Mouse (Mus musculus): ENCODE results near the gene Wfdc16. TPM values are rescaled to one million over a fixed set of nuclear protein-coding genes. Genes with fewer than 3 reads are reported as not detected.

Wfdc16 gene
- polyA plus RNA-seq (2016; fragmentation: Nextera tagmentation; extraction: Ambion mirVana) = not detected in 2 replicates

DNA sequence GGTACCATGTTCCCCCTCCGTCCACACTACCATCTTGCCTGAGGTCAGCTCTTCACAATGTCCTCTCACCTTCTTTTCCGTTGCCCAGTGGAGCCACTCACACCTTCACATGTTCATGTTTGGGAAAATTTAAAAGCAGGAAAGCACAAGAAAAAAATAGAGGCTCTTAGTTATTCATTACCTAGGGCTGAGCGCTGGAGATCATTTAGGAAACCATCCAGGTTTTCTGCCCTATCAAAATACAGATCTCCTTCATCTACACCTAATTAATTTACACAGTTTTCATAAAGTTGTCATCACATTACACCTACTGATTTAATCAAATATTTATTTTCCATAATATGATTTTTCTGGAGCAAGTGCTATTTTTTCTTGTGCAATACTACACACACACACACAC lies at the start of gene Wfdc16:
Gene Wfdc16, minus strand, starts transcription at position 101 of the 400 bp plus-strand sequence.
- H3K27me3 ChIP-seq = no peaks in the 10 kb centered on the region
- 81% methylated on average over 3 of the region's 3 CpGs for WGBS
- no peak for ATAC-seq (ENCODE audit: low FRiP score)

DNA sequence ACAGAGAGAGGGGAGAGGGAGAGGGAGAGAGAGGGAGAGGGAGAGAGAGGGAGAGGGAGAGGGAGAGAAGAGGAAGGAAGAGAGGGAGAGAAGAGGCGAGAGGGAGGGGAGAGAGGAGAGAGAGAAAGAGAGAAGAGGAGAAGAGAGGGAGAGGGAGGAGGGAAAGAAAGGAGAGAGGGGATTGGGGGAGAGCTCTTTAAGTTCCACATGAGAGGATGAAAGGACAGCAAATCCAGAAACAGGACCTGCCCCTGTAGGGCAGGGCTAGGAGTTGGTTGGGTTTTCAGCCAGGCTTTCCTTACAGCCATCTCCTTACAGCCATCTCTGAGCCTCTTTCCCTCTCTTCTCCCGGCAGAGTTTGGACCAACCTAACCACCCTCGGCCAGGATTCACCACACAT lies 46.2 kb upstream of the Wfdc16 start, which contains the start of gene Wfdc13:
Gene Wfdc13, plus strand, starts transcription at position 301 of the 400 bp plus-strand sequence.
- Histone ChIP-seq H3K4me2 (no peak within 1 kb of the TSS), H3K27ac (no peak within 1 kb of the TSS), H3K4me3 (replicated peaks) (no peak within 1 kb of the TSS), H3K4me1 (no peaks in the 10 kb centered on the region), H3K27me3 (0 out of 2 replicates have a peak, but pooled peaks cover 4% of the 10 kb centered on the region), H3K9me3 (no peaks in the 10 kb centered on the region), H3K36me3 (replicated peaks) (no peaks in the 10 kb centered on the region), H3K9ac (no peak within 1 kb of the TSS)
- ATAC-seq (ENCODE audit: low FRiP score) = no peak
- WGBS = 84% methylated on average over 3 of the region's 3 CpGs

More for the DNA sequence above, at the start of gene Wfdc16:
- H3K4me3 ChIP-seq (replicated peaks) = no peak within 1 kb of the TSS
- no peaks in the 10 kb centered on the region for H3K36me3 ChIP-seq (replicated peaks)
- H3K9ac ChIP-seq = no peak within 1 kb of the TSS
- no peaks in the 10 kb centered on the region for H3K9me3 ChIP-seq
- H3K4me2 ChIP-seq = no peak within 1 kb of the TSS
- H3K4me1 ChIP-seq = no peaks in the 10 kb centered on the region
- H3K27ac ChIP-seq = no peak within 1 kb of the TSS

DNA sequence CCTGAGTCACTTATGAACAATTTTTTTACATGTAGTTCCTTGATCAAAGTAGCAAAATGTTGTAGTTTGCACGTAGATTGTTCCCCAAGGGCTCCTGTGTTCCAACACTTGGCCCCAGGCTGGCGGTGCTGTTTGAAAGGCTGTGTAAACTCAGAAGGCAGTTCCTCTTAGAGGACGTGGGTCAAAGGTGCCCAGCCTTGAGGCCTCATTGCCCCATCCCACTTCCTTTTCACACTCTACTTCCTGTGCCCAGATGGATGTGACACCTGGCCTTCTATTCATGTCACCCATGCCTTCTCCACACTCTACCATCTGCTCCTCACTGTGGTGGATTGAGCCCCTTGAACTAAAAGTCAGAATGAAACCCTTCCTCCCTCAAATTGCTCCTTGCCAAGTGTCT lies 41.3 kb upstream of the Wfdc16 start:
- H3K27ac ChIP-seq = no peak overlapping the region
- H3K9ac ChIP-seq = no peak overlapping the region
- 0 out of 2 replicates have a peak, but pooled peaks cover 3% of the 10 kb centered on the region for H3K9me3 ChIP-seq
- no peaks in the 10 kb centered on the region for H3K27me3 ChIP-seq
- WGBS = 71% methylated on average over 3 of the region's 3 CpGs
- no peak overlapping the region for H3K4me3 ChIP-seq (replicated peaks)
- H3K36me3 ChIP-seq (replicated peaks) = no peaks in the 10 kb centered on the region
- no peak overlapping the region for H3K4me2 ChIP-seq
- no peak for ATAC-seq (ENCODE audit: low FRiP score)
- peaks cover 6% of the 10 kb centered on the region; the same call in 1 of the 2 replicates for H3K4me1 ChIP-seq

DNA sequence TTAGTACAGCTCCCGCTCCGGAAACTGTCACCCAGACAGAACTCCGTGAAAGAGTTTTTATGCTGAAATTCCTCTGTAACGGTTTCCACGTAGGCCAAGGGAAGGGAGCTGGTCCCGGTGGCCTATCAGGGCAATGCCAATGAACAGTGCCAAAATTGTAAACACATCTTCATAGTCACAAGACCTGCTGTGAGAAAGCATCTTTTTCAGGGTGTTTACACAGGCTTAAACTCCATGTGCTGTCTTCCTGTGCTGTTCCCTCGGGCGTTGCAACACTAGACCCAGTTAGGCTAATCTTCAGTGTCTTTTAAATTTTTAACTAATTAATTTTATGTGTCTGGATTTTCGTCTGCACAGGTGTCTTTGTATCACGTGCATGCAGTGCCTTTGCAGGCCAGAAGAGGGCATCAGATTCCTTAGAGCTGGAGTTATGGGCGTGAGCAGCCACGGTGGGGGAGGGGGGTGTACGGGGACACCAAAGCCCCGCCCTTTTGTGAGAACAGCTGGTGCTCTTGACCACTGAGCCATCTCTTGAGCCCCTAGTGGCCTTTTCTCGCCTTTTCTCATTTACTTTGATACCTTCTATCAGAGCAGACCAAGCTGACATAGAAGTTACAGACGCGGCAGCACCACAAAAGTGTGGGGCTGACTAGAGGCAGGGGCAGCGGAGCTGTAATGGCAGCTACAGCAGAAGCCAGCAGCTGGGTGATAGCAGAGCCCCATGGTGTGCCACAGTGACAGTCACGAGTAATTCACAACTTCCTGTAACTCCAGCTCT lies 40.4 kb upstream of the Wfdc16 start:
- no peaks in the 10 kb centered on the region for H3K27me3 ChIP-seq
- ATAC-seq (ENCODE audit: low FRiP score) = peak; percentile 58
- H3K27ac ChIP-seq = no peak overlapping the region
- peak overlapping the region; percentile 31 for H3K4me3 ChIP-seq (replicated peaks)
- no peaks in the 10 kb centered on the region for H3K36me3 ChIP-seq (replicated peaks)
- H3K9me3 ChIP-seq = 0 out of 2 replicates have a peak, but pooled peaks cover 3% of the 10 kb centered on the region
- H3K9ac ChIP-seq = no peak overlapping the region
- peaks cover 6% of the 10 kb centered on the region; the same call in 1 of the 2 replicates for H3K4me1 ChIP-seq
- peak overlapping the region; percentile 53 for H3K4me2 ChIP-seq
- WGBS = 25% methylated on average over 19 of the region's 19 CpGs

DNA sequence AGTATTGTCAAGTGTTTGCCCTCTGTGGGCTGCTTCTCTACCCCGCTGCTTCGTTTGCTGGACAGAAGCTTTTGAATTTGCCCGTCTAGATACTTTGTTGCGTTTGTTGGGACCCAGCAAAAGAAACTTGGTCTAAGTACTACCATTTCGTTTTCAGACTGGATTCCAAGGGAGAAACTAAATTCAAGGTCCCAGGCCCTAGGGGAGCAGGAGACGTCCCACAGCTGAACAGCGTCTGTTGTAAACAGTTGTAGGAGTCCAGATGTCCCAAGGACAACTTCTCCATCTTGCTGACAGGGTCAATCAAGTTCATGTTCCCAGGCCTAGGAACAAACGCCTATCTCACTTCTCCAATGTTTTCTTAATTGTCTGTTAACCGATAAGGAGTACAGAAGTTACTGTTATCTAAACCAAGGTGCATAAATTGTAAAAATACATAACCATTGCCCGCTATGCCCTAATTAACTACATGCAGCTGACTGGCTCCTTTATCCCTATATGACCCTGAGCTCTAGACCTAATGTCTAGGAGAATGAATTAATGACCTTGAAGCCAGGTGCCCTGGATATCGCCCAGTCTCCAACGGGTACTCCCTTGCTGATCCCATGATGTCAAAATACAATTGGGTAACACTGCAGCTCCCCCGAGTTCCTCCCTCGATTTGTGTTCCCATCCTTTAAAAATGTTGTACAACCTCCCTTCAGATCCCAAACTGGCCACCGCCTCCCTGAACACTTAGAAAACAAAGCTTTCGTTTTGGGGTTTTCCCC lies 38.5 kb upstream of the Wfdc16 start:
- no peak overlapping the region for H3K9ac ChIP-seq
- H3K9me3 ChIP-seq = 0 out of 2 replicates have a peak, but pooled peaks cover 3% of the 10 kb centered on the region
- WGBS = 87% methylated on average over 16 of the region's 16 CpGs
- peaks cover 6% of the 10 kb centered on the region; the same call in 1 of the 2 replicates for H3K4me1 ChIP-seq
- H3K4me3 ChIP-seq (replicated peaks) = no peak overlapping the region
- no peaks in the 10 kb centered on the region for H3K27me3 ChIP-seq
- no peak for ATAC-seq (ENCODE audit: low FRiP score)
- no peak overlapping the region for H3K27ac ChIP-seq
- H3K4me2 ChIP-seq = no peak overlapping the region
- no peaks in the 10 kb centered on the region for H3K36me3 ChIP-seq (replicated peaks)

DNA sequence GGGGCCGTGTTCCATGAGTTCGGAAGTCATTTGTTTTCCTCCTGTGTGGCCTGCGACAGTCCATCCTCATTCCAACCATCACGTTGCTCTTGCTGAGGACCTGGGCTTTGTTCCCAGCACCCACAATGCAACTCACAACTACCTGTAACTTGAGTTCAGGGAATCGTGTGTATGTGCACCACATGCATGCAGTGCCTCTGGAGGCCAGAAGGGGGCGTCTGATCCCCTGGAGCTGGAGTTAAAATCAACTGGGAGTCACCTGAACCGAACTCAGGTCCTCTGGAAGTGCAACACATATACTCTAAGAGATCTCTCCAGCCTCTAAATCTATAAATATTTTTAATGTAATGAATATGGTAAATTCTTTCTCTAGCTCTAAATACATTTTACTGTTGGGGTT lies 37.5 kb upstream of the Wfdc16 start:
- peaks cover 6% of the 10 kb centered on the region; the same call in 1 of the 2 replicates for H3K4me1 ChIP-seq
- H3K9me3 ChIP-seq = 0 out of 2 replicates have a peak, but pooled peaks cover 3% of the 10 kb centered on the region
- WGBS = 81% methylated on average over 7 of the region's 7 CpGs

DNA sequence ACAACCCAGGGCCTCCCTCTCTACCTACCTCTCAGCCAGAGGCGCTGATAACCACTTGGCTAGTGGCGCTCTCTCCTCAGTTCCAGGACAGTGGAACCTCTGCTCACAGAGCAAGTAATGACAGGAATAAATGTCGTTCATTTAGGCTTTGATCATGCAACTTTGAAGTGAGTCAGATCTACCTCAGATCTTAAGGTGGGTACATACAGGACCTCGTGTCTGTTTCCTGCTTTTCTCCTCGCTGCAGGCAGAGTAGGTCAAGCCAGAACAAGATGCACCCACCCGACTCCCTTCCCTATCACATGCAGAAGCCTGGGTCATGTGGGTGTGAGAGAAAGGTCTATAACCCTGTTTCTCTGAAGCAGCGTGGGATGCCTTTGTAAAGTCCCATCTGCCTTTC lies 35.4 kb upstream of the Wfdc16 start, which contains the start of gene Wfdc11:
Gene Wfdc11, minus strand, starts transcription at position 101 of the 400 bp plus-strand sequence.
- Histone ChIP-seq H3K36me3 (replicated peaks) (no peaks in the 10 kb centered on the region), H3K9ac (no peak within 1 kb of the TSS), H3K9me3 (0 out of 2 replicates have a peak, but pooled peaks cover 3% of the 10 kb centered on the region), H3K4me2 (no peak within 1 kb of the TSS), H3K27me3 (no peaks in the 10 kb centered on the region), H3K27ac (no peak within 1 kb of the TSS), H3K4me3 (replicated peaks) (no peak within 1 kb of the TSS), H3K4me1 (peaks cover 4% of the 10 kb centered on the region; the same call in 1 of the 2 replicates)
- no peak for ATAC-seq (ENCODE audit: low FRiP score)
- WGBS = 88% methylated on average over 7 of the region's 7 CpGs

More for the DNA sequence above, 37.5 kb upstream of the Wfdc16 start:
- no peaks in the 10 kb centered on the region for H3K27me3 ChIP-seq
- no peaks in the 10 kb centered on the region for H3K36me3 ChIP-seq (replicated peaks)
- no peak overlapping the region for H3K4me2 ChIP-seq
- H3K4me3 ChIP-seq (replicated peaks) = no peak overlapping the region
- H3K27ac ChIP-seq = no peak overlapping the region
- no peak overlapping the region for H3K9ac ChIP-seq
- no peak for ATAC-seq (ENCODE audit: low FRiP score)

DNA sequence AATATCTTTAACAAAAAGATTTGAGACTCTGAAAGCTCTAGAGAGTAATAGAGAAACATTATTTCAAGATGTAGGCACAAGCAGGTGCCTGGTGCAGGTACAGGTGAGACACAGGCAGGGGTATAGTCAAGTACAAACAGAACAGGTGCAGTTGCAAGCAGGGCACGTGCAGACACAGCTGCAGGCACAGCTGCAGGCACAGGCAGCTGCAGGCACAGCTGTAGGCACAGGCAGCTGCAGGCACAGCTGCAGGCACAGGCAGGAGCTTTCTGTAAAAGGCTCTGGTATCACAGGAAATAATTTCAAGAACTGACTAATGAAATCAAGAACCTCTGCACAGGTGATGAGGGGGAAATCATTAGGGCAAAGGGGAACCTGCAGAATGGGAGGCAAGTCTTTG lies 32.3 kb upstream of the Wfdc16 start:
- Histone ChIP-seq H3K9ac (no peak overlapping the region), H3K4me1 (no peaks in the 10 kb centered on the region), H3K27ac (no peak overlapping the region), H3K27me3 (no peaks in the 10 kb centered on the region), H3K4me2 (no peak overlapping the region), H3K36me3 (replicated peaks) (no peaks in the 10 kb centered on the region), H3K4me3 (replicated peaks) (no peak overlapping the region), H3K9me3 (no peaks in the 10 kb centered on the region)
- no peak for ATAC-seq (ENCODE audit: low FRiP score)
- 27% methylated on average over 1 of the region's 1 CpGs for WGBS

DNA sequence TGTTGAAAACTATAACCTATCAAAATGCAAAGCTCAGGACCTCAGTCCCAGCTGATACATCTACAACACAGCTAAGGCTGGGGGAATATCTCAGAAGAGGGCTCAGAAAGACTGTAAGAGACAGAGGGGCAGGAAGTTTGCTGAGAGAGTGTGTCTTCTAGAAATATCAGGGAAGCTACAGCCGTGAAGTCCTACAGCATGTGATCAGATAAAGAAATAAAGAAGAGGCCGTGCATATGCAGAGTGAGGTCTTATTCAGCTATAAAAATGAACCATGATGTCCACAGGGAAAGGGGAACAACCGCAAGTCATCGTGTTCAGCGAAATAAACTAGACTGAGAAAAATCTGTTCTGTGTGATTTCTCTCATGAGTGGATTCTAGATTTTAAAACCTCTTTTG lies 31.7 kb upstream of the Wfdc16 start:
- Histone ChIP-seq H3K36me3 (replicated peaks) (no peaks in the 10 kb centered on the region), H3K4me1 (no peaks in the 10 kb centered on the region), H3K4me3 (replicated peaks) (no peak overlapping the region), H3K27ac (no peak overlapping the region), H3K27me3 (no peaks in the 10 kb centered on the region), H3K9me3 (no peaks in the 10 kb centered on the region), H3K4me2 (no peak overlapping the region), H3K9ac (no peak overlapping the region)
- 84% methylated on average over 5 of the region's 5 CpGs for WGBS
- no peak for ATAC-seq (ENCODE audit: low FRiP score)

DNA sequence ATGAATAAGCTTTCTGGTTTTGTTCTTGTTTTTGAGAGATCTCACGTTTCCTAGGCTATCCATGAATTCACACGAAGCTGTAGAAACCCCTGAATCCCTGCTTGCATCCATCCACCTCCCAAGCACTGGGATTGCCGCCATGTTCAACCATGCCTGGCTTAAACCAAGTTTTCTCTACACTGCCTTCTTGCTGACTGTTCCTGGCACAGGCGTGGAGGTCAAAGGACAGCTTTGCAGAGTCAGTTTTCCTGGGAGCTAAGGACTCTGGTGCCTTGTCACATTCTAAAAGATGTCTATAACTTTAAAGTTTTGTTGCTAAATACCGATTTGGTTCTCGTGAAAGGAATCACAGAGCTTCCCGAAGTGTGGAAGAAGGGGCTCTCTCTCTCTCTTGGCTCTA lies 26.3 kb upstream of the Wfdc16 start:
- H3K9ac ChIP-seq = no peak overlapping the region
- no peaks in the 10 kb centered on the region for H3K27me3 ChIP-seq
- H3K4me3 ChIP-seq (replicated peaks) = no peak overlapping the region
- no peaks in the 10 kb centered on the region for H3K4me1 ChIP-seq
- WGBS = 87% methylated on average over 7 of the region's 7 CpGs
- H3K4me2 ChIP-seq = no peak overlapping the region
- no peak overlapping the region for H3K27ac ChIP-seq
- no peaks in the 10 kb centered on the region for H3K9me3 ChIP-seq
- ATAC-seq (ENCODE audit: low FRiP score) = no peak
- H3K36me3 ChIP-seq (replicated peaks) = no peaks in the 10 kb centered on the region

DNA sequence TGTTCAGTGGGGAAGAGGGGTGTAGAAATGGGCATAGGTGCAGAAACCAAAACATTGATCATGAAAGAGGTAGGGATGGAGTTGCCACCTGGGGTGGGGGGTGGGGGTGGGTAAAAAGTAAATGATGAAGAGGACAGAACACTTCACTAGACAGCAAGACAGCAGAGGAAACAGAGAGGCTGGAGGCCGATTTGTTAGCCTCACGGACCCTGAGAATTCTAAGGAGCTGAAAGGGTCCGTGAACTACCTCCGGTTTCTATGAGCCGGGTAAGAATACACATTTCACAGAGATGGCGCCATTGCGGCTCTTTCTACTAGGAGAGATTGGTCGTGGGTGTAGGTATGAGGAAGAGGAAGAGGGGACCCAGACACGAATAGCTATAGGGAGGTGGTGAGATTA lies 17.9 kb upstream of the Wfdc16 start, which contains the start of gene Wfdc9:
Gene Wfdc9, minus strand, starts transcription at position 101 of the 400 bp plus-strand sequence.
- no peaks in the 10 kb centered on the region for H3K27me3 ChIP-seq
- H3K9me3 ChIP-seq = no peaks in the 10 kb centered on the region
- WGBS = 88% methylated on average over 9 of the region's 9 CpGs
- H3K4me3 ChIP-seq (replicated peaks) = no peak within 1 kb of the TSS
- H3K27ac ChIP-seq = no peak within 1 kb of the TSS
- H3K9ac ChIP-seq = no peak within 1 kb of the TSS
- H3K4me1 ChIP-seq = no peaks in the 10 kb centered on the region
- no peaks in the 10 kb centered on the region for H3K36me3 ChIP-seq (replicated peaks)
- no peak for ATAC-seq (ENCODE audit: low FRiP score)
- H3K4me2 ChIP-seq = no peak within 1 kb of the TSS

DNA sequence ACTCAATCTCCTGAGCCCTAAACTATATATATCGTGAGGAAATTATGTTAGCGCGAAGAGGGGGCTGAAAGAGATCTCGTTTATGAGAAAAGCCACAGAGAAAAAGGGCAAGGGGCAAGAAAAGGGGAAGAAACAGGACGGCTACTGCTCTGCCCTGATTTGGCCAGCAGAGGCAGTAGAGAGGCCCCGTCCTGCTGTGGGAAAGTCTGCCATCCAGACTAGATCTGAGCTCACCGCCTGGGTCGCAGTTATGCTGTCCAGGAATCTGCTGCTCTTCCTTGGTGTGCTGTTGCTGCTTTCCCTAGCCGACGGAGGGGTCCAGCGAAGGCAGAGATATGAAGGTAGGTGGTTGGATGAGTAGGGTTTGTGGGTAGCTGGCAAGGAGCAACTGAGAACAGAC lies 17.3 kb upstream of the Wfdc16 start, which contains the start of gene Wfdc10:
Gene Wfdc10, plus strand, starts transcription at position 189 of the 400 bp plus-strand sequence.
- no peak for ATAC-seq (ENCODE audit: low FRiP score)
- H3K9me3 ChIP-seq = no peaks in the 10 kb centered on the region
- no peak within 1 kb of the TSS for H3K9ac ChIP-seq
- no peaks in the 10 kb centered on the region for H3K4me1 ChIP-seq
- H3K27ac ChIP-seq = no peak within 1 kb of the TSS
- H3K36me3 ChIP-seq (replicated peaks) = no peaks in the 10 kb centered on the region
- no peak within 1 kb of the TSS for H3K4me3 ChIP-seq (replicated peaks)
- no peaks in the 10 kb centered on the region for H3K27me3 ChIP-seq
- WGBS = 20% methylated on average over 11 of the region's 11 CpGs
- H3K4me2 ChIP-seq = no peak within 1 kb of the TSS

Data from forebrain, embryonic 12.5 days (tissue).